Mouse (Mus musculus) limb, embryonic 11.5 days (tissue): Measurements from ENCODE around the gene Zfp280d. TPM values are rescaled to one million over a fixed set of nuclear protein-coding genes. Genes with fewer than 3 reads are reported as not detected.

Experiments used
- ATAC-seq: fragments of 200-750 bp; cut with Nextera tagmentation; 2 replicates; pipeline ENCODE4 v1.8.0; 2017; ENCODE audit warnings: low read depth; ENCODE audit not compliant: insufficient number of reproducible peaks, low FRiP score, low TSS enrichment
- DNase-seq: peaks from one replicate; pipeline ENCODE4 v3.0.0-alpha.2; 2015; ENCODE audit warnings: low spot score
- H3K27ac ChIP-seq: fragments of 300-500 bp; sonication (generic); replicated peaks from 2 replicates; pipeline ENCODE4 v1.5.1; 2014; ENCODE audit warnings: low read depth, mild to moderate bottlenecking, low read length
- H3K27me3 ChIP-seq: fragments of 300-500 bp; sonication (generic); 2 replicates; pipeline ENCODE4 v1.6.1; 2014; ENCODE audit warnings: mild to moderate bottlenecking, low read length, mixed read lengths; ENCODE audit not compliant: control insufficient read depth, insufficient read depth
- H3K36me3 ChIP-seq: fragments of 300-500 bp; sonication (generic); 2 replicates; pipeline ENCODE4 v1.6.1; 2014; ENCODE audit warnings: mild to moderate bottlenecking, low read length, moderate library complexity, mixed read lengths; ENCODE audit not compliant: control insufficient read depth, insufficient read depth
- H3K4me1 ChIP-seq: fragments of 300-500 bp; sonication (generic); 2 replicates; pipeline ENCODE4 v1.6.1; 2014; ENCODE audit warnings: low read length, mixed read lengths; ENCODE audit not compliant: control insufficient read depth, insufficient read depth
- H3K4me2 ChIP-seq: fragments of 300-500 bp; sonication (generic); 2 replicates; pipeline ENCODE4 v1.6.1; 2014; ENCODE audit warnings: low read depth, mild to moderate bottlenecking, moderate library complexity; ENCODE audit not compliant: severe bottlenecking
- H3K4me3 ChIP-seq: fragments of 300-500 bp; sonication (generic); 2 replicates; pipeline ENCODE4 v1.5.1; 2014; ENCODE audit warnings: low read depth, low read length
- H3K9ac ChIP-seq: fragments of 300-500 bp; sonication (generic); 2 replicates; pipeline ENCODE4 v1.6.1; 2014; ENCODE audit warnings: mild to moderate bottlenecking, low read length
- H3K9me3 ChIP-seq: fragments of 300-500 bp; sonication (generic); 2 replicates; pipeline ENCODE4 v1.6.1; 2016; ENCODE audit warnings: low read length; ENCODE audit not compliant: control insufficient read depth
- WGBS: fragments of 180-500 bp; shearing (Covaris S2); extraction: QIAGEN DNeasy Blood & Tissue Kit; methylation state at CpG from one replicate; pipeline ENCODE4 v1.1.7; 2014; 5-methylcytosine and 5-hydroxymethylcytosine counted together
- polyA plus RNA-seq: library from polyadenylated mRNA; unstranded; fragments of >200 nt; fragmentation: Nextera tagmentation; extraction: Ambion mirVana; gene quantifications from 2 replicates; pipeline ENCODE4 v1.2.1, GENCODE M21; 2014

The Zfp280d gene
- polyA plus RNA-seq, 1 experiment from 2014 or later, result 53.1 TPM

DNA sequence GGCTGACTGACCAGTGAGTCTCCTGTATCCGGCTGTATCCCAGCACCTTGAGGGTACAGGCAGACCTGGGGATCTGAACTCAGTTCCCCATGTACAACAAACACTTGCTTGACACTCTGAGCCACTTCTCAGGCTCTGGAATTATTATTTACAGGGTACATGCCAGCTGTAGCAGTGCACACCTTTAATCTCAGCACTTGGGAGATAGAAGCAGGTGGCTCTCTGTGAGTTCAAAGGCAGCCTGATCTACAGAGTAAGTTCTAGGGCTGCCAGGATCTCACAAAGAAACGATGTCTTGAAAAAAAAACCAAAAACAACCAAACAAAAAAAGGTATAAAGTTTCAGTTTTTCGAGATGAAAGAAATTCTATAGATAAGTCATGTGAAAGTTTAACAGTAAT is 101.0 kb downstream of the Zfp280d start:
- Histone ChIP-seq H3K4me3 (no peak overlapping the region), H3K27ac (no peak overlapping the region), H3K27me3 (no peaks in the 10 kb centered on the region), H3K36me3 (no peaks in the 10 kb centered on the region), H3K4me1 (no peaks in the 10 kb centered on the region), H3K9ac (no peak overlapping the region), H3K4me2 (no peak overlapping the region), H3K9me3 (no peaks in the 10 kb centered on the region)
- no peak for ATAC-seq
- 81% methylated on average over 3 of the region's 3 CpGs for WGBS
- DNase-seq, result no peak

DNA sequence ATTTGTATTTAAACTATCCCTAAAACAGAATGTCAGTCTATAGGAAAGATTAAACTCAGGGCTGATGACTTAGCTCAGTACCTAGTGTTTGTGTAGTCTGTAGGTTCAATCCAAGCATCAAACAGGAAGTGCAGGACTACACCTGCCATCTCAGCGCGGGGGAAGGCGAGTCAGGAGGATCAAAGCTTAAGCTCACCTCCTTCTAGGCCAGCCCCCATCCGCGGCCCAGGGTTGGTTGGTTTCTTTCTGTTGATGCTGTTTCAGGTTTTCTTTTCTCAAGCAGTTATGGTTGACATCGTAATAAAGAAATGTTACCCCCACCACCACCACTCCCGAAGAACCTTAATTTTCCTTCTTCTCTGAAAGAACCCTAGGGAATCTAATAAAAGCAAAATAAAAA is 111.1 kb downstream of the Zfp280d start:
- no peak for DNase-seq
- ATAC-seq, result no peak
- no peak overlapping the region for H3K9ac ChIP-seq
- no peak overlapping the region for H3K4me3 ChIP-seq
- WGBS, result 78% methylated on average over 7 of the region's 7 CpGs
- no peaks in the 10 kb centered on the region for H3K4me1 ChIP-seq
- H3K4me2 ChIP-seq, result no peak overlapping the region
- no peaks in the 10 kb centered on the region for H3K9me3 ChIP-seq
- H3K27me3 ChIP-seq, result no peaks in the 10 kb centered on the region
- no peaks in the 10 kb centered on the region for H3K36me3 ChIP-seq
- no peak overlapping the region for H3K27ac ChIP-seq

DNA sequence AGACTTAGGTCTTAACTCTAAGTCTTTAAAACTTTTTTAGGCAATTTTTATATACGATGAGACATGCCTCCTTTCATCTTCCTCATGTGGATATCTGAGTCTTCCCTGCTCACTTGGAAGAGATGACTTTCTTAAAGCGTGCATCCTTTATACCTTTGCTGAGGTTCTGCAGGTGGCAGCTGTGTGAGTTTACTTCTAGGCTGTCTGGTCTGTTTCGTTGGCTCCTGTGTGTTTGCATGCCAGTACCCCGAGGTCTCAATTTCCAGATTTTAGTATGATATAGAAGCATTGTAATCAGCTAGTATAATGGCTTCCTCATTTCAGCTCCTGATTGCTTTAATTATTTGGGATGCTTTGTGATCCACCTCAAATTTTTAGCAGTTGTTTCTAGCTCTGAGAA is 114.3 kb downstream of the Zfp280d start:
- no peak overlapping the region for H3K27ac ChIP-seq
- WGBS, result 87% methylated on average over 4 of the region's 4 CpGs
- no peak overlapping the region for H3K4me2 ChIP-seq
- H3K4me1 ChIP-seq, result no peaks in the 10 kb centered on the region
- no peaks in the 10 kb centered on the region for H3K27me3 ChIP-seq
- H3K4me3 ChIP-seq, result no peak overlapping the region
- no peak overlapping the region for H3K9ac ChIP-seq
- DNase-seq (no peak), ATAC-seq (no peak)
- no peaks in the 10 kb centered on the region for H3K36me3 ChIP-seq
- H3K9me3 ChIP-seq, result no peaks in the 10 kb centered on the region

DNA sequence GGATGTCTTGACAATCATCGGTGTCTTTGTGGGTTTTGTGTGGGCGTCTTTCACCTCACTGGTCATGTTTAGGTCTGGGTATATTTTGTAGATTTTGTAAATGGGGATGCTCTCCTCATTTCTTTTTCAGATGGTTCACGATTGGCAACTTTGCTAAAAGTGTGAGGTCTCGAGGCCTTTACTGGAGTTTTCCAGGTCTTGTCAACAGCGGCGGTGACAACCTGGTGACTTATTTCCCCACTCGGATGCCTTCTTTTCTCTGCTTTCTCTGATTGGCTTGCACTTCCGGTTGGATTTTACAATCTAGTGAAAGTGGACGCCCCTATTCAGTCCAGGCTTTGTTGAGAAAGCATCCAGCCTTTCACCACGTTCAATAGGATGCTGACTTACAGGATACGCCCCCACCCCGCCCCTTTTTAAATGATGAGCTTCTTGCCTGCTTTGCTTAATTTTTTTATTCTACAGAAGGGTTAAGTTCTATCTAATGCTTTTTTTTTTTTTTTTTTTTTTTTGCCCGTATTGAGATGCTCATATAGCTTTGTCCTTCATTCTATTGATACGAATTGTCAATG is 114.9 kb downstream of the Zfp280d start:
- 78% methylated on average over 14 of the region's 14 CpGs for WGBS
- H3K27me3 ChIP-seq, result no peaks in the 10 kb centered on the region
- H3K4me1 ChIP-seq, result no peaks in the 10 kb centered on the region
- H3K4me3 ChIP-seq, result no peak overlapping the region
- DNase-seq, result no peak
- H3K4me2 ChIP-seq, result no peak overlapping the region
- H3K9me3 ChIP-seq, result no peaks in the 10 kb centered on the region
- H3K9ac ChIP-seq, result no peak overlapping the region
- no peak overlapping the region for H3K27ac ChIP-seq
- no peaks in the 10 kb centered on the region for H3K36me3 ChIP-seq
- ATAC-seq, result no peak

DNA sequence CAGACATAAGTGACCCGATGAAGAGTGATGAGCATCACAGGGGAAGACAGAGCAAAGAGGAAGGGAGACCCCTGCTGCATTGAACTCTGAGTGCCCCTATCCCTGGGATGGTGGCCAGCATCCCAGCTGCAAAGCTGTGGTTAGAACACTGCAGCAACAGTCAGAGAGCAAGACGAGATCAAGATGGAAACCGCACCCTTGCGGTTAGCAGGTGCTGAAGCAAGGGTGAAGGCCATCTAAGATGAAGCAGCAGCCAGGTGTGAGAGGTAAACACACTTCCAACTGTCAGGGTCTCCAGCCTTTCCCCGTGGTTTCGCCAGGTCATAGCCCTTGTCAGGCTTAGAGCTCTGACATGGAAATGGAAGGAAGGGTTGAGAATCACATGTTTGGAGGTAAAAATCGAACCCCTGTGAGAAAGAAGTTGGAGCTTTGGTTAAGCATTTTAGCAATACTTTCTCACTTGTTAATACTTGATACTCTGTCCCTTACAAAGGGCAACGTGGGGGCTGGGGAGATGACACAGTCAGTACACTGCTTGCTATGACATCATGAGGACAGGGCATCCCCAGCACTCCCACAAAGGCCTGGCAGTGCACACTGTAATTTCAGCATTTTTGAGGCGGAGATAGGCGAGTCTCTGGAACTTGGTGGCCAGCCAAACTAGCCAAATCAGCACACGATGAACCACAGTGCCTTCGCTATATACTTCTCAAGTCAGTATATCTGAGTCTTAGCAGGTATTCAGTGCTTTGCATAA is 115.8 kb downstream of the Zfp280d start:
- Histone ChIP-seq H3K4me2 (no peak overlapping the region), H3K27ac (no peak overlapping the region), H3K9ac (no peak overlapping the region), H3K9me3 (no peaks in the 10 kb centered on the region), H3K27me3 (no peaks in the 10 kb centered on the region), H3K4me1 (no peaks in the 10 kb centered on the region), H3K36me3 (no peaks in the 10 kb centered on the region), H3K4me3 (no peak overlapping the region)
- 89% methylated on average over 12 of the region's 12 CpGs for WGBS
- DNase-seq (no peak), ATAC-seq (no peak)

DNA sequence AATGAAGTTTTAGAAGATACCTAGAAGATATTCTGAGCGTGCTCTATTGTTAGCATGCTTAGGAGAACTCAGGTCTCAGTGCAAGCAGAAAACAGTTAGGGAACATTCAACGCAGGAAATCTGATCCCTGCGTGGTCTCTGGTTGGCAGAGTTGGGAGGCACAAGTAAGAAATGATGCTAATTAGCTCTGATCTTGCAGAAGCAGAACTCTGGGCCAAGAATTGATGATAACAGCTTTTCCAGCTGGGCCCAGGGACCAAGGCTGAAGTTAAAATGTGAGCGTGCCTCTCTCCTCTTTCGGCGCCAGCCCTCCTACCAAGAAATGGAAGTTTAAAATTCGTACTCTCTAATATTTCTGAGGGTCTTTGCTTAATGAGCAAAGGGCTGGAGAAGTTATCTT is 118.0 kb downstream of the Zfp280d start:
- ATAC-seq (no peak), DNase-seq (no peak)
- WGBS, result 72% methylated on average over 7 of the region's 7 CpGs
- no peaks in the 10 kb centered on the region for H3K36me3 ChIP-seq
- no peaks in the 10 kb centered on the region for H3K27me3 ChIP-seq
- H3K9ac ChIP-seq, result no peak overlapping the region
- no peaks in the 10 kb centered on the region for H3K4me1 ChIP-seq
- no peaks in the 10 kb centered on the region for H3K9me3 ChIP-seq
- no peak overlapping the region for H3K27ac ChIP-seq
- H3K4me2 ChIP-seq, result no peak overlapping the region
- H3K4me3 ChIP-seq, result no peak overlapping the region

DNA sequence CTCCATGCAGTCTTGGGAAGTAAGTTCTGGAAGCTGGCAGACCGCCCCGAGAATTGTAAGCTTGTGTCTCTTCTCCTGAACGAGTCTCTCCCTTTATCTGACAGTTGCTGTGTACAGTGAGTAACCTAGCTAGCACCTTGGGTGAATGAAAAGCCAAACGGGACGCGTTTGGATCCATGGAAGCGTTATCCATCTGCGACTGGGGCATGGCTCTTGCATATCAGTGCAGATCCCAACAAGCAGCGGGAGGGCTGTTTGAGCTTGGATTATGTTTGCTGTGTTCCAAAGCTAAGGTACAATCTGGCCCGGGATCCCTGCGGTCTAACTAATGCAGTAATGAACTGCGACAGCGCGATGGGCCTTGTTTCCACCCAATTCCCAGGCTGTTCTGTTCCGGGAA is 118.6 kb downstream of the Zfp280d start:
- H3K4me3 ChIP-seq, result no peak overlapping the region
- H3K36me3 ChIP-seq, result no peaks in the 10 kb centered on the region
- ATAC-seq, result no peak
- no peak overlapping the region for H3K9ac ChIP-seq
- H3K27ac ChIP-seq, result no peak overlapping the region
- no peaks in the 10 kb centered on the region for H3K4me1 ChIP-seq
- no peaks in the 10 kb centered on the region for H3K9me3 ChIP-seq
- WGBS, result 81% methylated on average over 15 of the region's 15 CpGs
- no peaks in the 10 kb centered on the region for H3K27me3 ChIP-seq
- no peak overlapping the region for H3K4me2 ChIP-seq
- DNase-seq, result no peak

DNA sequence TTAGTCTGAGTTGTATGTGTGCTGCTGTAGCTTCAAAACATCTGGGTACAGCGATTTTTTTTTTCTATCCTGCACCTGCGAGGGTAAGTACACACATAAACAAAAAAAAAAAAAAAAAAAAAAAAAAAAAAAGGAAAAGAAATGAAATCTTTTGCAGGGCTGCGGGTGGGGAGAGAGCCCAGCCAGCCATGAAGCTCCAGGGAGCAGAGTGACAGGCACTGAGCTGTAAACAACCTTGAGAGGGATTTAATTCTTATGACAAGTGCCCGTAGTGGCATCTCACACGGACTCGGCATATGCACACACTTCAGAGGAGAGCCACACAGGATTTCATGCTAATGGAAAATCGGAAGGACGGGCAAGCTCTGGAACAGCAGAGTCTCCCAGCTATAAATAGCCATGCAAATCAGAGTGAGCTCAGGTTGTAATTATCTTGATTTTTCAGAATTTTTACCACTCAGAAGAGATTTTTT is 119.2 kb downstream of the Zfp280d start:
- no peaks in the 10 kb centered on the region for H3K27me3 ChIP-seq
- H3K36me3 ChIP-seq, result no peaks in the 10 kb centered on the region
- H3K27ac ChIP-seq, result no peak overlapping the region
- ATAC-seq (no peak), DNase-seq (no peak)
- no peaks in the 10 kb centered on the region for H3K4me1 ChIP-seq
- no peaks in the 10 kb centered on the region for H3K9me3 ChIP-seq
- H3K4me2 ChIP-seq, result no peak overlapping the region
- no peak overlapping the region for H3K9ac ChIP-seq
- 76% methylated on average over 8 of the region's 8 CpGs for WGBS
- no peak overlapping the region for H3K4me3 ChIP-seq
